ENCODE assay signal across 8 mouse cellular contexts in the genomic region with DNA sequence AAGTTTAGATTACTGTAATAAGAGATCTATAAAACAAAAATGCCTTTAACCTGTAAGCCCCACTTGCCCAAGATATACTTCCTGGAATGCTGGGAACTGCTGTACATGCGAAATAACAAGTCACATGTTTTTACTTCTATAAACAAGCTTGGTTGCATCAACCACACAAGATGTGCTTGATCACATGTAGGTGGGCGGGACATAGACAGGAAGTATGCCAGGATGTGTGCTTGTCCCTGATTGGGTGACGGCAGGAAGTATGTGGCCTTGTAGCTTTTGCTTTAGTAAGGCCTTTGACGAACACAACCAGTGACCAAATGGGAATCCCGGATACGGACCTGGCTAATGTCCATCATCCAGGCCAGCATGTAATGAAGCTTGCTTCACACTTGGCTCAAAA. TPM values are rescaled to one million over a fixed set of nuclear protein-coding genes. Genes with fewer than 3 reads are reported as not detected.
DNase-seq lines count a peak whose midpoint lies in the region; ATAC-seq and TF ChIP-seq lines count a peak whose summit lies in the region.

No protein-coding gene starts in this region.

- no peaks in the 10 kb centered on the region for H3K27me3 ChIP-seq in kidney, embryonic 14.5 days (ENCODE audit: control insufficient read depth, insufficient read depth, low read length)
- no peaks in the 10 kb centered on the region for H3K27me3 ChIP-seq in CH12.LX (replicated peaks)
- H3K27me3 ChIP-seq in hindbrain, embryonic 10.5 days (ENCODE audit: insufficient read depth, poor library complexity, severe bottlenecking): no peaks in the 10 kb centered on the region

- no peak for TF ChIP-seq EP300 in CH12.LX (IDR thresholded peaks at IDR 0.05; ENCODE audit: low read length)

- no peaks in the 10 kb centered on the region for H3K36me3 ChIP-seq in kidney, embryonic 14.5 days (ENCODE audit: control insufficient read depth, insufficient read depth, low read length)
- no peaks in the 10 kb centered on the region for H3K36me3 ChIP-seq in CH12.LX (replicated peaks in 1 of 2; ENCODE audit: control insufficient read depth in 1 of 2, insufficient read depth in 1 of 2, low read length in 1 of 2)
- no peaks in the 10 kb centered on the region for H3K36me3 ChIP-seq in hindbrain, embryonic 10.5 days

- no peak overlapping the region for H3K4me3 ChIP-seq in kidney, embryonic 14.5 days (ENCODE audit: low read length)
- H3K4me3 ChIP-seq in CH12.LX (replicated peaks in 1 of 3; ENCODE audit: low read depth in 2 of 3, low read length in 2 of 3, poor library complexity in 1 of 3): no peak overlapping the region
- no peak overlapping the region for H3K4me3 ChIP-seq in hindbrain, embryonic 10.5 days

- in situ Hi-C loops in CH12.LX (cut with MboI; ENCODE audit: low pct_ligation_motif_present, low pct_unique_long_range_greater_than_20kb, low sequenced_read_pairs): loop anchor here (10.0 to 25.0 kb wide), 2 partner anchors 171 to 661 kb away; a partner anchor contains a TSS

- no peak overlapping the region for H3K9ac ChIP-seq in kidney, embryonic 14.5 days (ENCODE audit: low read depth, low read length)
- no peak overlapping the region for H3K9ac ChIP-seq in CH12.LX (ENCODE audit: insufficient read depth, low read depth)

- dilution Hi-C loops in CH12.LX (cut with MboI; ENCODE audit: extremely low pct_ligation_motif_present, extremely low pct_unique_long_range_greater_than_20kb, low sequenced_read_pairs): no loop called here

- ATAC-seq in kidney, embryonic 14.5 days (ENCODE audit: low FRiP score, low TSS enrichment): no peak
- peak; percentile 79 for ATAC-seq in megakaryocyte progenitor cell, adult 5-6 weeks (replicated peaks; ENCODE audit: poor library complexity)

- H3K4me2 ChIP-seq in kidney, embryonic 14.5 days (replicated peaks; ENCODE audit: low read depth, low read length): no peak overlapping the region
- H3K4me2 ChIP-seq in CH12.LX (ENCODE audit: insufficient read depth, low read depth, poor library complexity, severe bottlenecking): no peak overlapping the region

- 0 out of 2 replicates have a peak, but pooled peaks have one; percentile 18 for TF ChIP-seq POLR2A in CH12.LX (IDR thresholded peaks at IDR 0.05; ENCODE audit: low read depth, low read length)

- no peaks in the 10 kb centered on the region for H3K9me3 ChIP-seq in kidney, embryonic 14.5 days (ENCODE audit: control insufficient read depth, low read length)
- no peaks in the 10 kb centered on the region for H3K9me3 ChIP-seq in CH12.LX (replicated peaks; ENCODE audit: low read length)
- H3K9me3 ChIP-seq in hindbrain, embryonic 10.5 days: no peaks in the 10 kb centered on the region

- WGBS in kidney, embryonic 14.5 days: 90% methylated on average over 6 of the region's 6 CpGs
- 93% methylated on average over 6 of the region's 6 CpGs for WGBS in hindbrain, embryonic 10.5 days

- peak; percentile 49 for DNase-seq in kidney, adult 11 months
- DNase-seq in CH12.LX (ENCODE audit: extremely low read depth): peak; percentile 59
- peak; percentile 53 to 65 for DNase-seq in heart, adult 9 months (ENCODE audit: low spot score in 2 of 2)
- no peak for DNase-seq in layer of hippocampus, postnatal 25 days (ENCODE audit: extremely low spot score in 1 of 2, low spot score in 1 of 2)
- DNase-seq in hindbrain, embryonic 10.5 days (ENCODE audit: low spot score): no peak
- DNase-seq in left cerebral cortex, adult 11 months (ENCODE audit: low spot score): no peak

- peaks cover 20% of the 10 kb centered on the region for H3K4me1 ChIP-seq in kidney, embryonic 14.5 days (ENCODE audit: control insufficient read depth, insufficient read depth, low read length)
- peaks cover 3 to 27% of the 10 kb centered on the region in 2 experiments; a peak in 3 of 4 replicates for H3K4me1 ChIP-seq in CH12.LX (ENCODE audit: control insufficient read depth in 1 of 2, insufficient read depth in 2 of 2)
- peaks cover 11% of the 10 kb centered on the region for H3K4me1 ChIP-seq in hindbrain, embryonic 10.5 days (replicated peaks)

- no peak for TF ChIP-seq RAD21 in CH12.LX (IDR thresholded peaks at IDR 0.05; ENCODE audit: low read depth, low read length)

- H3K27ac ChIP-seq in kidney, embryonic 14.5 days (ENCODE audit: low read depth, low read length): no peak overlapping the region
- H3K27ac ChIP-seq in CH12.LX (ENCODE audit: insufficient read depth, low read depth): no peak overlapping the region
- no peak overlapping the region for H3K27ac ChIP-seq in hindbrain, embryonic 10.5 days

- no peak for TF ChIP-seq CTCF in CH12.LX (conservative IDR thresholded peaks at IDR 0.05 in 1 of 2, IDR thresholded peaks at IDR 0.05 in 1 of 2; ENCODE audit: low read depth in 2 of 2, low read length in 2 of 2)

- no peaks in the 10 kb centered on the region for H3K79me2 ChIP-seq in CH12.LX (replicated peaks; ENCODE audit: control insufficient read depth, extremely low read depth, insufficient read depth, poor library complexity, severe bottlenecking)

TF ChIP-seq in CH12.LX, 34 proteins besides CTCF, POLR2A, EP300 and RAD21:
- TF ChIP-seq USF1 (IDR thresholded peaks at IDR 0.05; ENCODE audit: low read depth, low read length): peak; percentile 5; the same call in 1 of the 2 replicates
- TF ChIP-seq MYC (IDR thresholded peaks at IDR 0.05; ENCODE audit: low read depth, low read length): 0 out of 2 replicates have a peak, but pooled peaks have one; percentile 35
- TF ChIP-seq IRF4 (IDR thresholded peaks at IDR 0.05; ENCODE audit: low read depth, low read length): no peak
- TF ChIP-seq ZMIZ1 (IDR thresholded peaks at IDR 0.05; ENCODE audit: low read depth, low read length): no peak
- no peak for TF ChIP-seq CHD1 (IDR thresholded peaks at IDR 0.05; ENCODE audit: low read depth, low read length)
- peak; percentile 65; the same call in 1 of the 2 replicates for TF ChIP-seq MAX (IDR thresholded peaks at IDR 0.05; ENCODE audit: low read length)
- 0 out of 2 replicates have a peak, but pooled peaks have one; percentile 13 for TF ChIP-seq ELF1 (IDR thresholded peaks at IDR 0.05; ENCODE audit: low read depth, low read length)

RNA-seq across cellular contexts. Expression of a gene that starts 31.1 kb away (rescaled TPM):
- polyA plus RNA-seq in kidney, embryonic 14.5 days (2014; fragmentation: Nextera tagmentation; extraction: Ambion mirVana): 241 and 403 TPM in 2 replicates
- 54.7 and 84.1 TPM in 2 replicates for total RNA-seq in CH12.LX (2012; rRNA removed)
- 104 and 122 TPM in 2 replicates for total RNA-seq in CH12.LX (2014; rRNA removed)
- polyA plus RNA-seq in CH12.LX (2012; ENCODE audit: insufficient read length, low read depth): 118 and 129 TPM in 2 replicates
- 216 and 218 TPM in 2 replicates for total RNA-seq in megakaryocyte progenitor cell, adult 5-6 weeks (2015)
- total RNA-seq in megakaryocyte progenitor cell, adult 5-6 weeks (2017): 129 and 141 TPM in 2 replicates
- total RNA-seq in layer of hippocampus, postnatal 25 days (2021): 10 to 100 TPM; 68.1 to 92.0 TPM
- polyA plus RNA-seq in hindbrain, embryonic 10.5 days (2016; fragmentation: Nextera tagmentation; extraction: Ambion mirVana): 262 and 276 TPM in 2 replicates

Comparison
In these comparisons a context has a peak if more than half of its experiments do, and no peak if none do; other contexts are left out.
1. DNase-seq: peak in kidney, adult 11 months (single experiment), CH12.LX (single experiment) and heart, adult 9 months (2 of 2); none in layer of hippocampus, postnatal 25 days (0 of 2), hindbrain, embryonic 10.5 days (single experiment) and left cerebral cortex, adult 11 months (single experiment).